Mouse (Mus musculus): ENCODE measurements at regions not wholly inside any gene's neighbourhood (a gene's known extent, or its start where the extent isn't known, plus 50 kb on each side); places are given as distances from the start of the nearest gene placed in this dataset.

- no peak for DNase-seq (ENCODE audit: low read depth, low spot score)
These were observed 422.7 kb downstream of the Ppargc1a start for GRCm38 (mm10) chr5:51144842-51145241.

GRCm38 (mm10) chr5:51125091-51125490, 442.4 kb downstream of the Ppargc1a start:
- DNase-seq (ENCODE audit: low read depth, low spot score) = no peak

GRCm38 (mm10) chr5:51110006-51110405, 457.5 kb downstream of the Ppargc1a start:
- DNase-seq (ENCODE audit: low read depth, low spot score) = peak; percentile 62

- DNase-seq (ENCODE audit: low read depth, low spot score) = no peak
These were observed 458.8 kb downstream of the Ppargc1a start for GRCm38 (mm10) chr5:51108737-51109136.

GRCm38 (mm10) chr5:51108181-51108580, 459.3 kb downstream of the Ppargc1a start:
- DNase-seq (ENCODE audit: low read depth, low spot score) = peak; percentile 83

GRCm38 (mm10) chr5:51099902-51100301, 467.6 kb downstream of the Ppargc1a start:
- no peak for DNase-seq (ENCODE audit: low read depth, low spot score)

GRCm38 (mm10) chr5:51072674-51073468, 494.7 kb downstream of the Ppargc1a start:
- peak; percentile 18 for DNase-seq (ENCODE audit: low read depth, low spot score)

- DNase-seq (ENCODE audit: low read depth, low spot score) = no peak
These were observed 495.4 kb downstream of the Ppargc1a start for GRCm38 (mm10) chr5:51072146-51072545.

GRCm38 (mm10) chr5:51069668-51070067, 497.9 kb downstream of the Ppargc1a start:
- no peak for DNase-seq (ENCODE audit: low read depth, low spot score)

GRCm38 (mm10) chr5:51045872-51046271, 521.7 kb downstream of the Ppargc1a start:
- peak; percentile 91 for DNase-seq (ENCODE audit: low read depth, low spot score)

GRCm38 (mm10) chr5:51041541-51042217, 525.8 kb downstream of the Ppargc1a start:
- peak; percentile 87 for DNase-seq (ENCODE audit: low read depth, low spot score)

- peak; percentile 13 for DNase-seq (ENCODE audit: low read depth, low spot score)
These were observed 526.6 kb downstream of the Ppargc1a start for GRCm38 (mm10) chr5:51040926-51041325.

GRCm38 (mm10) chr5:51040463-51040862, 527.1 kb downstream of the Ppargc1a start:
- DNase-seq (ENCODE audit: low read depth, low spot score) = peak; percentile 21

GRCm38 (mm10) chr5:51039713-51040178, 527.8 kb downstream of the Ppargc1a start:
- peak; percentile 67 for DNase-seq (ENCODE audit: low read depth, low spot score)

- no peak for DNase-seq (ENCODE audit: low read depth, low spot score)
These were observed 531.0 kb downstream of the Ppargc1a start for GRCm38 (mm10) chr5:51036450-51036990.

GRCm38 (mm10) chr5:51028966-51029365, 538.6 kb downstream of the Ppargc1a start:
- no peak for DNase-seq (ENCODE audit: low read depth, low spot score)

- peak; percentile 86 for DNase-seq (ENCODE audit: low read depth, low spot score)
These were observed 576.5 kb downstream of the Ppargc1a start for GRCm38 (mm10) chr5:50990822-50991537.
